Mouse (Mus musculus) megakaryocyte, embryonic 14.5 days (primary cell): ENCODE data around the gene Hoxd12.

Experiments used
- FLI1 ChIP-seq: IDR thresholded peaks from 2 replicates; pipeline ENCODE4 v1.6.1; 2012; ENCODE audit warnings: low read length, inconsistent platforms, mixed read lengths
- GATA1 ChIP-seq: IDR thresholded peaks from 3 replicates; pipeline ENCODE4 v1.6.1; 2012; ENCODE audit warnings: mixed read lengths, low read length, inconsistent platforms, borderline replicate concordance

DNA sequence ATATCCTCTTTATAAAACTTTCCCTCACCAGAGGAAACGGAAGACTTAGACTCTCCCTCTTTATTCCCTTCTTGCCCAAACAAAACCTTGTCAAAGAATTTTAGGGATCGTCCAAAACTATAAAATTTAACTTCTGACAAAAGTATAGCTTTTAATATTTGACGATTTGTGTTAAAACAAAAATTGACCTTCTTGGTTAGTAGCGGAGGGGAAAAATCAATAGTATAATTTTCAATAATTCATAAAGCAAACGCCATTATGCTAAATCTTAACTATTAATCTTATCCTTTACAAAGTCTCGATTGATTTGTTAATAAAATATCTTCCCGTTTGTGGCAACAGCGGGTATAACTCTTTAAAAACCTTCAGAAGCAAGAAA lies 15.5 kb downstream of the Hoxd12 start:
- TF ChIP-seq GATA1 (no peak), FLI1 (no peak)
